20 mouse cellular contexts compared by ENCODE assay signal in the genomic region with DNA sequence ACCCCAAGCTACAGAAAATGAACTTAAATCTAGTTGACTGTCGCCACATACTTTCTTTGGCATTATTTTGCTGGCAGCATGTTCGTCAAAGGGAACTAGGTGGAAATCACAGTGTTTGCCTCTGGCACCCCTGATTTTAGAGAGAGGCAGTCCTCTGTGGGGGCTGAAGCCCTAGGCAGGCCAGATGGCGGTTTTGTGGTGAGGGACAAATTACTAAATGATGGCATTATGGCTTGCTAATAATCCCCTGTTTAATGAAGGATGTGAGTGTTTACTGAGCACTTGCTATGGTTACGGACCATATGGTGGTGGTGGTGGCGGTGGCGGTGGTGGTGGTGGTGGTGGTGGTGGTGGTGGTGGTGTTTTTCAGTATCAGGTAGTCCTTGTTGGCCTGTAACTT.
"Had no signal": no experiment of that assay in that cellular context is flagged by ENCODE, and none has a peak within 500 bp of the region (broad histone marks: within the 10 kb centered on the region; RNA-seq: fewer than 3 reads in every experiment).

No protein-coding gene starts in this region.

- ATAC-seq: intestine, postnatal 0 days; midbrain, embryonic 15.5 days had no signal

- H3K27ac ChIP-seq: kidney, postnatal 0 days; left cerebral cortex, adult 2 months; limb, embryonic 12.5 days; limb, embryonic 15.5 days; liver, embryonic 14.5 days; lung, embryonic 15.5 days; midbrain, embryonic 10.5 days; neural tube, embryonic 12.5 days; neural tube, embryonic 15.5 days had no signal

- H3K9me3 ChIP-seq: limb, embryonic 12.5 days; limb, embryonic 15.5 days; lung, embryonic 15.5 days; megakaryocyte, embryonic 14.5 days; midbrain, embryonic 10.5 days; midbrain, embryonic 15.5 days; neural tube, embryonic 12.5 days; neural tube, embryonic 15.5 days had no signal

- DNase-seq: kidney, adult 2 months; kidney, postnatal 25 days; layer of hippocampus, postnatal 36 days; lung, adult 18-20 months; lung, postnatal 10 days; lung, postnatal 36 days; thymus, adult 18-20 months; thymus, postnatal 36 days had no signal

- H3K9ac ChIP-seq: limb, embryonic 12.5 days; limb, embryonic 15.5 days; liver, embryonic 14.5 days; lung, embryonic 15.5 days; midbrain, embryonic 15.5 days; neural tube, embryonic 15.5 days had no signal

- H3K4me3 ChIP-seq: left cerebral cortex, adult 2 months; limb, embryonic 12.5 days; limb, embryonic 15.5 days; lung, embryonic 15.5 days; megakaryocyte, embryonic 14.5 days; midbrain, embryonic 10.5 days; midbrain, embryonic 15.5 days; neural tube, embryonic 12.5 days; neural tube, embryonic 15.5 days had no signal

- H3K27me3 ChIP-seq: limb, embryonic 12.5 days; limb, embryonic 15.5 days; lung, embryonic 15.5 days; megakaryocyte, embryonic 14.5 days; midbrain, embryonic 15.5 days; neural tube, embryonic 12.5 days; neural tube, embryonic 15.5 days had no signal

- H3K4me2 ChIP-seq: limb, embryonic 12.5 days; limb, embryonic 15.5 days; lung, embryonic 15.5 days; midbrain, embryonic 15.5 days; neural tube, embryonic 12.5 days; neural tube, embryonic 15.5 days had no signal
